Mouse (Mus musculus) embryonic facial prominence, embryonic 10.5 days (tissue): ENCODE results near the gene Mtmr6. TPM values are rescaled to one million over a fixed set of nuclear protein-coding genes. Genes with fewer than 3 reads are reported as not detected.
"Not testable (repeated sequence)": the region's sequence is repeated elsewhere in the genome, so short reads cannot be mapped to it uniquely, and the experiment has no call there.

ENCODE experiments used
- DNase-seq: peaks from one replicate; pipeline ENCODE4 v3.0.0-alpha.2; 2017; ENCODE audit warnings: low spot score
- H3K27ac ChIP-seq: fragments of 300-500 bp; sonication (generic); replicated peaks from 2 replicates; pipeline ENCODE4 v1.5.1; 2016; ENCODE audit warnings: mild to moderate bottlenecking
- H3K27me3 ChIP-seq: fragments of 300-500 bp; sonication (generic); replicated peaks from 2 replicates; pipeline ENCODE4 v1.6.1; 2016; ENCODE audit warnings: low read depth, mild to moderate bottlenecking; ENCODE audit not compliant: poor library complexity, severe bottlenecking
- H3K36me3 ChIP-seq: fragments of 300-500 bp; sonication (generic); replicated peaks from 2 replicates; pipeline ENCODE4 v1.6.1; 2016; ENCODE audit warnings: mild to moderate bottlenecking, moderate library complexity
- H3K4me1 ChIP-seq: fragments of 300-500 bp; sonication (generic); 2 replicates; pipeline ENCODE4 v1.6.1; 2016
- H3K4me3 ChIP-seq: fragments of 300-500 bp; sonication (generic); 2 replicates; pipeline ENCODE4 v1.5.1; 2016; ENCODE audit warnings: mild to moderate bottlenecking, moderate library complexity
- H3K9me3 ChIP-seq: fragments of 300-500 bp; sonication (generic); 2 replicates; pipeline ENCODE4 v1.6.1; 2016; ENCODE audit warnings: mild to moderate bottlenecking
- WGBS: fragments of 180-500 bp; shearing (Covaris S2); methylation state at CpG from one replicate; pipeline ENCODE4 v1.1.7; 2016; 5-methylcytosine and 5-hydroxymethylcytosine counted together
- microRNA counts: library from miRNA; unstranded; fragments of <30 nt; microRNA quantifications from one replicate; lab custom pipeline; 2017
- microRNA-seq: library from miRNA; unstranded; fragments of <30 nt; microRNA quantifications from one replicate; pipeline ENCODE4, GENCODE M21; 2017
- polyA plus RNA-seq: library from polyadenylated mRNA; unstranded; fragments of >200 nt; fragmentation: Nextera tagmentation; extraction: Ambion mirVana; gene quantifications from 2 replicates; pipeline ENCODE4 v1.2.1, GENCODE M21; 2016

Gene Mtmr6
- polyA plus RNA-seq, 1 experiment from 2014 or later, result 24.7 TPM

- Histone ChIP-seq H3K27ac (no peak overlapping the region), H3K4me3 (no peak overlapping the region), H3K36me3 (peaks cover 17% of the 10 kb centered on the region), H3K4me1 (no peaks in the 10 kb centered on the region), H3K9me3 (no peaks in the 10 kb centered on the region), H3K27me3 (no peaks in the 10 kb centered on the region)
- 89% methylated on average over 2 of the region's 2 CpGs for WGBS
- no peak for DNase-seq
Observed at GRCm38 (mm10) chr14:60304441-60305220, 39.6 kb downstream of the Mtmr6 start.

GRCm38 (mm10) chr14:60308113-60308512, 43.1 kb downstream of the Mtmr6 start:
- Histone ChIP-seq H3K36me3 (peaks cover under 1% of the 10 kb centered on the region; the same call in 1 of the 2 replicates), H3K27me3 (no peaks in the 10 kb centered on the region), H3K4me3 (no peak overlapping the region), H3K9me3 (no peaks in the 10 kb centered on the region), H3K27ac (no peak overlapping the region), H3K4me1 (no peaks in the 10 kb centered on the region)
- 75% methylated on average over 6 of the region's 6 CpGs for WGBS
- DNase-seq, result no peak

- no peak for DNase-seq
- Histone ChIP-seq H3K36me3 (no peaks in the 10 kb centered on the region), H3K27ac (no peak overlapping the region), H3K4me3 (no peak overlapping the region), H3K4me1 (no peaks in the 10 kb centered on the region), H3K27me3 (no peaks in the 10 kb centered on the region), H3K9me3 (no peaks in the 10 kb centered on the region)
- 78% methylated on average over 4 of the region's 4 CpGs for WGBS
Observed at GRCm38 (mm10) chr14:60310691-60311090, 45.7 kb downstream of the Mtmr6 start.

GRCm38 (mm10) chr14:60319231-60319630, 54.2 kb downstream of the Mtmr6 start:
- H3K27me3 ChIP-seq, result no peaks in the 10 kb centered on the region
- DNase-seq, result no peak
- H3K9me3 ChIP-seq, result no peaks in the 10 kb centered on the region
- H3K4me3 ChIP-seq, result no peak overlapping the region
- no peaks in the 10 kb centered on the region for H3K36me3 ChIP-seq
- no peak overlapping the region for H3K27ac ChIP-seq
- H3K4me1 ChIP-seq, result no peaks in the 10 kb centered on the region
- 97% methylated on average over 1 of the region's 1 CpGs for WGBS

- no peak for DNase-seq
- Histone ChIP-seq H3K4me1 (no peaks in the 10 kb centered on the region), H3K9me3 (no peaks in the 10 kb centered on the region), H3K27ac (no peak overlapping the region), H3K27me3 (no peaks in the 10 kb centered on the region), H3K4me3 (no peak overlapping the region), H3K36me3 (no peaks in the 10 kb centered on the region)
- whole genome bisulfite sequencing, result 78% methylated on average over 3 of the region's 3 CpGs
Observed at GRCm38 (mm10) chr14:60320813-60321212, 55.8 kb downstream of the Mtmr6 start.

GRCm38 (mm10) chr14:60340001-60340400, 75.0 kb downstream of the Mtmr6 start:
- WGBS, result 88% methylated on average over 5 of the region's 5 CpGs
- H3K9me3 ChIP-seq, DNase-seq: not testable (repeated sequence)

GRCm38 (mm10) chr14:60340570-60340969, 75.5 kb downstream of the Mtmr6 start:
- Histone ChIP-seq H3K4me3 (no peak overlapping the region), H3K4me1 (0 out of 2 replicates have a peak, but pooled peaks cover 6% of the 10 kb centered on the region), H3K36me3 (no peaks in the 10 kb centered on the region), H3K27ac (no peak overlapping the region), H3K9me3 (no peaks in the 10 kb centered on the region), H3K27me3 (no peaks in the 10 kb centered on the region)
- no peak for DNase-seq
- WGBS, result 80% methylated on average over 4 of the region's 4 CpGs

More at GRCm38 (mm10) chr14:60340001-60340400, 75.0 kb downstream of the Mtmr6 start:
- H3K4me3 ChIP-seq, H3K27ac ChIP-seq, H3K4me1 ChIP-seq, H3K27me3 ChIP-seq, H3K36me3 ChIP-seq: not testable (repeated sequence)

GRCm38 (mm10) chr14:60345326-60345876, 80.4 kb downstream of the Mtmr6 start:
- no peaks in the 10 kb centered on the region for H3K36me3 ChIP-seq
- no peak overlapping the region for H3K4me3 ChIP-seq
- 0 out of 2 replicates have a peak, but pooled peaks cover 6% of the 10 kb centered on the region for H3K4me1 ChIP-seq
- 92% methylated on average over 6 of the region's 6 CpGs for WGBS
- no peaks in the 10 kb centered on the region for H3K9me3 ChIP-seq
- H3K27ac ChIP-seq, result no peak overlapping the region
- no peaks in the 10 kb centered on the region for H3K27me3 ChIP-seq
- no peak for DNase-seq

MicroRNAs within 50 kb of the gene (microRNA counts, 519-probe panel; counts per million panel counts)
- 188 counts per million, percentile 57 among the panel's probes with 10 or more counts for microRNA mmu-miR-719 (lab: Ali Mortazavi, UCI)

Small RNAs within 50 kb of the gene (microRNA-seq; reads per million reads assigned to microRNA genes)
- not detected for gene Mir719

Other genes starting within 250 kb of the Mtmr6 start
- 1.8 and 2.8 TPM in 2 replicates for gene Atp8a2, start 68.0 kb upstream of the Mtmr6 start, polyA plus RNA-seq
- gene Nupl1, start 13.8 kb upstream of the Mtmr6 start, polyA plus RNA-seq, result not detected in 2 replicates
- 59.6 and 62.0 TPM in 2 replicates for gene Gm49336, start 13.7 kb upstream of the Mtmr6 start, polyA plus RNA-seq
- gene Amer2, start 108.0 kb downstream of the Mtmr6 start, polyA plus RNA-seq, result 4.5 and 4.9 TPM in 2 replicates